Mouse (Mus musculus) Patski (cell line): ENCODE results near the gene Ada. TPM values are rescaled to one million over a fixed set of nuclear protein-coding genes. Genes with fewer than 3 reads are reported as not detected.
"Not testable (repeated sequence)": the region's sequence is repeated elsewhere in the genome, so short reads cannot be mapped to it uniquely, and the experiment has no call there.

Experiments
- ATAC-seq: fragments of 100-300 bp; one replicate; pipeline ENCODE4 v1.8.0; 2021
- CTCF ChIA-PET: fragments of 350-600 bp; sonication (Branson Sonifier 250); formaldehyde crosslinking; loops from one replicate; lab custom pipeline; 2022; ENCODE audit warnings: inconsistent platforms; lab: Charles Lee
- POLR2A ChIA-PET: fragments of 350-600 bp; sonication (Branson Sonifier 250); formaldehyde crosslinking; loops from one replicate; lab custom pipeline; 2022; ENCODE audit warnings: antibody characterized with exemption, inconsistent platforms; lab: Charles Lee
- DNase-seq: peaks from one replicate; pipeline ENCODE4 v3.0.0-alpha.2; 2011; ENCODE audit warnings: low read depth, low spot score
- H3K27me3 ChIP-seq: fragments of 371-371 bp; one replicate; pipeline ENCODE4 v1.5.1; 2021
- CTCF ChIP-seq: fragments of 100-300 bp; IDR thresholded peaks from one replicate; pipeline ENCODE4 v1.5.1; 2021
- in situ Hi-C: fragments of 300-500 bp; cut with MboI; formaldehyde crosslinking; loops from 3 replicates; pipeline ENCODE4 v1.11.1; 2018; ENCODE audit warnings: low pct_unique_long_range_greater_than_20kb, mixed read lengths
- polyA plus RNA-seq: library from polyadenylated mRNA; unstranded; gene quantifications from one replicate; pipeline ENCODE4 v1.2.3, GENCODE M21; 2021

The Ada gene
- polyA plus RNA-seq, 1 experiment from 2014 or later = 4.0 TPM

DNA sequence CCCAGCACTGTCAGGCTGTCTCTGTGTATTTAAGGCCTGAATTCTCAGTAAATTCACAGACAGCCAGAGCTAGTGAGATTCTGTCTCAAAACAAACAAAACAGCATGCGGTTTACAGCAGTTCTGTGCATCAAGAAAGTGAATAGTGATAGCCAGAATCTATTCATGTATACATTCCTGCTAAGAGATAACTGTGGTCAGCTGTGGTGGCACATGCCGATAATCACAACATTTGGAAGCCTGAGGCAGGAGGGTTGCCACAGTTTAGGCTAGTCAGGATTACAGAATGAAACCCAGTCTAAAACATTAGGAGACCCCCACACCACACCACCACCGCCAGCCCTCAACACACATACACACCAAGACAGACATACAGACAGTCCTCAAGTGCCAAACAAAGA lies 60.3 kb downstream of the Ada start:
- CTCF ChIA-PET = interaction anchor here (0.9 kb wide), 1 partner anchor 20 kb away, joined by 3 read pairs; no protein-coding TSS in a partner anchor
- no peak for TF ChIP-seq CTCF
- ATAC-seq = no peak
- in situ Hi-C loops = no loop called here
- DNase-seq = no peak
- no peaks in the 10 kb centered on the region for H3K27me3 ChIP-seq
- POLR2A ChIA-PET = no interaction called here

DNA sequence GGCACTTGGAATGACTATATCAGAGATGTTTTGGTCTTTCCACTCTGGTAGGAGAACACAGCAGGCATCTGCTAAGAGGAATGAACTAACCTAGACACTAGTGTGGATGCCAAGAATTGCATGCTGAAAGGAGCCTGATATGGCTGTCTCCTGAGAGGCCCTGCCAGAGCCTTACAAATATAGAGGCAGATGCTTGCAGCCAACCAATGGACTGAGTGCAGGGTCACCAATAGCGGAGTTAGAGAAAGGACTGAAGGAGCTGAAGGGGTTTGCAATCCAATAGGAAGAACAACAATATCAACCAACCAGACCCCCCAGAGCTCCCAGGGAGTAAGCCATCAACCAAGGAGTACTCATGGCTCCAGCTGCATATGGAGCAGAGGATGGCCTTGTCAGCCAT lies 61.7 kb downstream of the Ada start:
- DNase-seq, in situ Hi-C loops, CTCF ChIA-PET, H3K27me3 ChIP-seq, ATAC-seq, POLR2A ChIA-PET: not testable (repeated sequence)

DNA sequence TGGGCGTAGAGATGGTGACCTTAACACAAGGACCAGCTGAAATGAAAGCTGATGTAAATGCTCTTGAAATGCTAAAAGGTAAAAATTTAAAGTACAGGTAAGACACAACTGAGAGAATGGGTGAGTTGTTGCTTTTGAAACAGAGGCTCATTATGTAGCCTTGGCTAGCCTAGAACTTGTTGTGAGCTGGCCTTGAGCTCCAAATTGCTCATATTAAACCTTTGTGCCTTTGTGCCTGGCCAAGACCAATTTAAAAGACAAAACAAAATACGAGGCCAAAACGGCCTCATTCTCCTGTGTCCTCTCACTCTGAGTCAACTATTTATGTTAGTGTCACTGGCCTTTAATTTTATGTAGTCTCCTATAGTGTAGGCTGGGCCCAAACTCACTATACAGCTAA lies 63.2 kb downstream of the Ada start:
- ATAC-seq = no peak
- no peak for TF ChIP-seq CTCF
- H3K27me3 ChIP-seq = no peaks in the 10 kb centered on the region
- CTCF ChIA-PET = interaction anchor here (2.0 kb wide), 1 partner anchor 12 kb away, joined by 5 read pairs; no protein-coding TSS in a partner anchor
- in situ Hi-C loops = no loop called here
- POLR2A ChIA-PET = no interaction called here
- DNase-seq = no peak

DNA sequence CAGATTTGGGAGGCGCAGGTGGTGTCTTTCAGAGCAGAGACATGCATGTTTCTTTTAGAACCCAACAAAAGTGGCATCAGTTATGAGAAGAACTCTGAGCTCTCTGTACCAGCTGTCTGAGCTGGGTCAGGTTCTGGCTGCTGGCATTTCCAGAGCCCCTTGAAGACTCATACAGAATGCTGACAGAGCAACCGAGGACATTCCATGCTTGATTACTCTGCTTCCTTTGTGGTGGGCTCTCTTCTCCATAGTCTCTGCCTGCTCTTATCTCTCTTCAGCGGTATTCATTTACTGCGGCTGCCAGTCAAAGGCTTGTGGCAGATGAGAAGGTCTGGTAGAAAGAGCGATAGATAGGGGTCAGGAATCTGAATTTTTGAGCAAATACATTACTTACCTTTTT lies 63.8 kb downstream of the Ada start:
- H3K27me3 ChIP-seq = no peaks in the 10 kb centered on the region
- no peak for DNase-seq
- ChIA-PET CTCF (interaction anchor here (0.8 to 2.0 kb wide), 2 partner anchors 9 to 13 kb away, joined by 3 to 5 read pairs; no protein-coding TSS in a partner anchor), POLR2A (no interaction called here)
- in situ Hi-C loops = no loop called here
- no peak for ATAC-seq
- TF ChIP-seq CTCF = no peak

DNA sequence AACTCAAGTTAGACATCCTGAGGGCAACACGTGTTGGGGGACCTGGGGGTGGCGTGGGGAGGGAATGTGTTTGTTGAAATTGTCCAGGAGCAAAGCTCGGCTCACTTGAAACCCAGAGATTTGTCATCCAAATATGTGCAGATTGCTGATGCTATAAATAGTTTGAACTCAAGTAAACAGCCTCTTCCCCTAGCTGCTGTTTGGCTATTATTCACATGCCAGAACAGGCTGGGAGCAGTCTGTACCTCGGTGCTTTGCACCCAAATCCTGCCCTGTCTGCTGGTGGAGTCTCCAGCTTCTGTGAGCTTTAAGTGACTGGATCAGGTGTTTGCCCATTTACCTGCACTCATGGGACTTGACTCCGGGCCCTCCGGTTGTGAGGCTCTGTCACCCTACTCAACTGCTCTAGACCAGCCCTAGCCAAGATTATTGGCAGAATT lies 64.3 kb downstream of the Ada start:
- POLR2A ChIA-PET = no interaction called here
- CTCF ChIA-PET = interaction anchor here (0.8 to 2.0 kb wide), 3 partner anchors 9 to 41 kb away, joined by 3 to 5 read pairs (median 3); partner anchors contain the start of gene Serinc3
- no peak for DNase-seq
- no peak for TF ChIP-seq CTCF
- ATAC-seq = no peak
- H3K27me3 ChIP-seq = no peaks in the 10 kb centered on the region
- in situ Hi-C loops = no loop called here

DNA sequence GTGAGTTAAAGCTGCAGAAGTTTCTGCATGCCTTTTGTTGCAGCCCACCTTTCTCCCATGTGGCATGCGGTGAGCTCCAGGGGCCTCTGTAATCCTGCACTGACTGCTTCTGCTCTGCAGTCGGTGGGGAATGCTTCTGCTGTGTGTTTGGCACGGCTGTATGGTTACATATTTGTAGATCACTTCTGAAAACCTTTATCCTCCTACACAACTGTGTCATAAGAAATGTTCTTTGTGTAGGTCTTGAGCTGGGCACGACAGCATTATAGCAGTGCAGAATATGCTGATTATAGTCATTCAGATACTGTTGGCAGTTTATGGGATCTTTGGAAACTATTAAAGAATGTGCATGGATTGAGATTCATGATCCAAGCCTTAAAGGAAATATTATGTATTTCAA lies 64.8 kb downstream of the Ada start:
- in situ Hi-C loops = no loop called here
- ChIA-PET POLR2A (no interaction called here), CTCF (interaction anchor here (0.9 to 2.0 kb wide), 2 partner anchors 14 to 40 kb away, joined by 3 to 5 read pairs; partner anchors contain the start of gene Serinc3)
- no peaks in the 10 kb centered on the region for H3K27me3 ChIP-seq
- ATAC-seq = no peak
- DNase-seq = no peak
- no peak for TF ChIP-seq CTCF

DNA sequence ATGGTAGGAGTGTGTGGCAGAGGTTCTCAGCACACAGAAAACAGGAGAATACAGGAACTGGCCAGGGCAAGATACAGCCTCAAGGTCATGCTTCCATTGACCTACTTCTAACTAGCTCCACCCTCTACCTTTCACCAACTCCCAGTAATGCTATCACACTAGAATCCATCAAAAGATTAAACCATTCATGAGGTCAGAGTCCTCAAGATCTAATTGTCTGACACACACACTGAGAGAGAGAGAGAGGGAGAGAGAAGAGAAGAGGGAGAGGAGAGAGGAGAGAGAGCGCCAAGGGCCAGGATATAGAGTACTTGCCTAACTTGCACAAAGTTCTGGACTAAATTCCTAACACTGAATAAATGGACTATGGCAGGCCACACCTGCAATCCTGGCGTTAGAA lies 67.7 kb downstream of the Ada start:
- TF ChIP-seq CTCF = no peak
- ATAC-seq (no peak), DNase-seq (no peak)
- in situ Hi-C loops = no loop called here
- ChIA-PET CTCF (interaction anchor here (1.2 kb wide), 1 partner anchor 9 kb away, joined by 3 read pairs; no protein-coding TSS in a partner anchor), POLR2A (no interaction called here)
- no peaks in the 10 kb centered on the region for H3K27me3 ChIP-seq

DNA sequence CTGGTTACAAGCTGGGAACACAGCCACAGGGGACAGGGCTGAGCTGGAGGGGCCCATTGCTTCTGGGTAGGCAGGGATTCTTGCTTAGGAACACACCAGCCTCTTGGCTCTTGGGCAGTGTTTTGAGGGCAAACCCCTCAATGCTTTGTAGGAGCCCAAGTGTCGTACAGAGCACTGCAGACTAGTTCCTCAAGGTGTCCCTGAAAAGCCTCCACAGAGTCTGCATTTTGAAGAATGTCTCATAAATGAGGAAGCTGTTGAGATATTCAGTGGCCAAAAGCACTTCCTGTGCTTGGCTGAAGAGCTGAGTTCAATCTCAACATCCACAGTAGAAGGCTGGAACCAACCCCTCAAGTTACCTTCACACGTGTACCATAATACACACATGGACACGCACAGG lies 73.3 kb downstream of the Ada start:
- DNase-seq (no peak), ATAC-seq (no peak)
- in situ Hi-C loops = no loop called here
- POLR2A ChIA-PET = interaction anchor here (0.8 kb wide), 1 partner anchor 20 kb away, joined by 3 read pairs; no protein-coding TSS in a partner anchor
- TF ChIP-seq CTCF = no peak
- no peaks in the 10 kb centered on the region for H3K27me3 ChIP-seq
- CTCF ChIA-PET = interaction anchor here (0.8 to 1.6 kb wide), 4 partner anchors 9 to 17 kb away, joined by 3 to 4 read pairs (median 4); no protein-coding TSS in a partner anchor

Other genes starting within 250 kb of the Ada start
- 0.19 TPM for gene Hnf4a, start 243.4 kb downstream of the Ada start, polyA plus RNA-seq
- 19.4 TPM for gene Ttpal, start 147.9 kb downstream of the Ada start, polyA plus RNA-seq
- gene Serinc3, start 105.1 kb downstream of the Ada start, polyA plus RNA-seq = 238 TPM
- gene Pkig, start 91.9 kb downstream of the Ada start, polyA plus RNA-seq = 87.0 TPM
- gene Ccn5, start 70.6 kb upstream of the Ada start, polyA plus RNA-seq = 143 TPM
- not detected for gene Kcnk15, start 103.4 kb upstream of the Ada start, polyA plus RNA-seq
- gene Rims4, start 168.4 kb upstream of the Ada start, polyA plus RNA-seq = not detected
- 219 TPM for gene Ywhab, start 244.7 kb upstream of the Ada start, polyA plus RNA-seq